Mouse (Mus musculus) urinary bladder, postnatal 10 days (tissue): ENCODE results near the gene Mpdu1.

ENCODE experiments used
- DNase-seq: peaks from one replicate; pipeline ENCODE4 v3.0.0; 2022; ENCODE audit warnings: low spot score

Mpdu1 gene

DNA sequence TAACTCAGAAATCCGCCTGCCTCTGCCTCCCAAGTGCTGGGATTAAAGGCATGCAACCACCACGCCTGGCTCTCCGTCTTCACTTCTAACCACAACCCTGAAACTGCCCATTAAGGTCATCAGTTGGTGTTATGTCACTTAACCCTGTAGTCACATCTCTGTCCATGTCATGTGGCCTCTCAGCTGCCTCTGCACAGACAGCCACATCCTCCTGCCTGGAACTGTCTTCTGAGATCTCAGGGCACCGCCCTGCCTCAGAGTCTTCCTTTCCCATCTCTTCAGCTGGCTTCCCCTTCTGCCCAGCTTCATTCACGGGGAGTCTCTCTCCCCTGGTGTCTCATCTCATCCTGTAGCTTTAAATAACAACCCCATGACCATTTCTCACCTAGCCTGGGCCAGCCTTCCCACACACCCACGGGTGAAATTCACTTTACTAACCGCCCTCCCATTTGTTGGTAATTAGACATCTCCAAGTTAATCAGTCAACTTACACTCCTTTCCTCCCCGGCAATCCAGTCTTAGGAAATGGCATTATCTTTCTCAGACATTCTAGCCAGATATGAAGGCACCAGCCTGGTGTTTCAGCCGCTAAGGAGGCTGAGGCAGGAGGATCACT is 29.9 kb upstream of the Mpdu1 start:
- no peak for DNase-seq

DNA sequence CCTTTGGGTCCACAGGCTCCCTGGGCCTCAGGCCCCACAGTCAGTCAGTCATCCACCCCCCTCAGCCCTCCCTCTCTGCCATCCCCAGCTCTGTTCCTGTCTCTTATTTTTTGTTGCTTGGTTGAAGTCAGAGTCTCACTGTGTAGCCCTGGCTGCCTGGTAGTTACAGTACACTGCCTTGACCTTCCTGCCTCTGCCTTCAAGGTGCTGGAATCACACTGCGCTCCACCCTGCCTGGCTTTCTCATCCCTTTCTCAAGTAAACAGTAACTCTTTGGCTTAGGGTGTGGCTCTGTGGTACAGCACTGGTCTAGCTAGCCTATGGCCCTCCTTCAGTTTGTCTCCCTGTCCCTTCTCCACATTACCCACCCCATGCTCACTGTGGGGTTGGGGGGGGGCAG is 27.4 kb upstream of the Mpdu1 start:
- DNase-seq: no peak

DNA sequence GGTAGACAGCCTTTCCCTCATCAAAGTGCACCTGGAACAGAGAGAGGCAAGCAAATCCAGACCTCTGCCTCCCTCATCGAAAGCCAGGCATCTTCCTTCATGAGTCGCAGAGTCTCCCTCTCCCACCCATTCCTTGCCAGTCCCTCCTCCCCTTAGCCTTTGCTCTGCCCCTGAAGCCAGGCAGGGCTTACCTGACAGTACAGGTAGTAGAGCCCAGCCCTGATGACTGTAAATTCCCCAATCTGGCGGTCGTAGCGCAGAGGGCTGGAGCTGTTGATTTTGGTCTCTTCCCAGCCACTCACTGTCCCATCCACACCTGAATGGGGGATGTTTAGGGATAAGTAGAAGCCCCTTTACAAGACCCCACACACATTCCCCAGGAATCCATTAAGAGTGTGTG is 24.6 kb upstream of the Mpdu1 start:
- DNase-seq: no peak

DNA sequence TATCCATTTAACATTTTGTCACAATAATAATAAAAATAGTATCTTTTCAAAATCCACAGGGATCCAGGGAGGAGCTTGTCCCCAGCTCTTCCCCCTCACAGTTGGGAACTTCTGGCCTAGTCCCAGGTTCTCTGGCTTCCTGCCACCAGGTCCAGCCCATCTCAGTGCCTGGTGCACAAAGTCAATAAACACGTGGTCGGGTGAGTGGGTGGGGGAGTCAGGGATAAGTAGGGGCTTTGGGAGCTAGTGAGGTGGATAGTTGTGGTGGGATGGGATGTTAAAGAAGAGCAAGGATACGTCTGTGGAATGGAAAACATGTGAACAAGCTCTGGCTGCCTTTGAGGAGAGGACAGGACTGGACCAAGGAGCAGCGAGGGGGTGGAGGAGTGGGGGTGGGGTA is 23.9 kb upstream of the Mpdu1 start:
- peak; percentile 72 for DNase-seq

DNA sequence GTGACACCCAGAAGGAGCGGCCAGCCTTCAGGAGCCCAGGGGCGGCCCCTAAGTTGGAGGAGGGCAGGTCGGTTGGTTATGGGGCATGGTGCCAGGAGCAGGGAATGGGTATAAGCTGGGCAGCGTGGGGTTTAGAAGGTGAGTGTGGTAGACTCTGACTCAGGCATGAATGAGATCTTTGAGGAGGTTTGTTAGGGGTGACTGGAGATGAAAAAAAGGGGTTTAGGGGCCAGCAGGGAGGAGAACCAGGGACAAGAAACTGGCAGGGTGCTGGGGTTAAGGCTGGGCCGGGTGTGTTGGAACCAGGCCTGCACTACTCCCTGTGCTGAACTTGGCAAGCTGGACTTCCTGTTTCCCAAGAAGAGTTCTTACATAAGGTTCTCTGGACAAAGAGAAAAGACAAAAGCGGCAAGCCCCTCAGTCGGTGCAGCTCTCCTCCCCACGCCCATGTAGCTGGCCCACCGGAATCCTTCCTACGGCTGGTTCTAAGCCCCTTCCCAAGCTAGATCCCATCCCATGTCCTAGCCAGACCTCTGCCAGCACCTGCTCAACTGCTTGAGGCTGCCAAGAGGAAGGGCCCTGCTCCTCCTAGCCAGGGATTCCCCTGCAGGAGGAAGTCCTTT is 23.2 kb upstream of the Mpdu1 start, which contains the start of gene Tnfsf13:
Gene Tnfsf13 (minus strand): TSS at position 259 of the 623 bp plus-strand sequence.
- DNase-seq: no peak

DNA sequence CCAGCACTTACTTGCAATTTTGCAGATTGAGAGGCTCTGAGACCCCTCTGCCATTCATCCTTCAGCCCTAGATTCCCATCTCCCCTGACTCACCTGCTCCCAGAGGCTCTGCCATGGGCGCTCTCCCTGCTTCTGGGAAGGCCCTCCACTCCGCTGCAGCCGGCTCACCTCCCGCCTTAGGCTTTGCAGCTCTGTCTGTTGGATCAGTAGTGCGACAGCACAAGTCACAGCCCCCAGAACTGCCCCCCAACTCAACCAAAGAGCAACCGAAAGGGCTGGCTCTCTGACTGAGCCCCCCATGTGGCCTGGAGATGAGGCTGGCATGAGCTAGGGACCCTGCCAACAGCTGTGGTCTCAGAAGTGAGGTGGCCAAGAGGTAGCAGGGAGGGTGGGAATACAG is 22.5 kb upstream of the Mpdu1 start:
- DNase-seq: no peak

DNA sequence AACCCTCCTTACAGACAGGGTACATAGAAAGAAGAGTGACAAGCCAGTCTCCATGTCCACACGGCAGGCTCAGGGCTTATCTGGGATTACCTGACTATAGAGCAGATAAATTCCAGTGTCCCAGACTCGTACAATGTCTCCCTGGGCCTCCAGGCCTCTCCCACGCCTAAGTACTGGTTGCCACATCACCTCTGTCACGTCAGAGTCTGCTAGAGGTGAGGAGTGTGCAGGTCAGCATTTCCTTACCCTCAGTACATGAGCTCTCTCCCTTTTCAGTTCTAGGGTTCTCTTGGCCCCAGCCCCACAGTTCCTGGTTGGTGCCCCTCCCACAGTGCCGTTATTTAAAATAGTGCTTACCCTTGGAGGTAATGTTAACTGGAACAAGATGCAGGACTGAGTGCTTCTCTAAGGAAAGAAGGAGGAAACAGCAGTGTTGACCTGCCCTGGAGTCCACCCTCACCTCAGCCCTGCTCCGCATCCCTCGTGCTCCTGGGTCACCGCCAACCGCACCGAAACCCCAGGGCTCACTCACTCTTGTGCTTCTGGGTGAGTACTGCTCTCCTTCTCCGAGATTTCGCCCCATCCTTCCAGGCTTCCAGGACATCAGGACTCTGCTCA is 21.8 kb upstream of the Mpdu1 start:
- no peak for DNase-seq

DNA sequence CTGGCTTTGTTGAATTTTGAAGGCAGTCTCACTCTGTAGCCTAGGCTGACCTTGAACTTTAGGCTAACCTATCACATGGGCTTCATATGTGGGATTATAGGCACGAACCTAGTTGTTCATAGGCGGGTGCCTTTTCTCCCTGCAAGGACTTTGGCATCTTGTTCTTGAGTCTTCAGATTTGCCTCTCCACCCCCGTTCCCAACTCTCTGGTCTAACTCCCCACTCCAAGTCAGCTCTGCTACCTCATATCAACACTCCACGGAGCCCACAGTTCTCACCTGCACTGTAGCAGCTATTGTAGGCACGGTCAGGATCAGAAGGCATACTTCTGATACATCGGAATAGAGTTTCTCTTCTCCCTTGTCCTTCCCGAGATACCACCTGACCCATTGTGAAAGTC is 21.1 kb upstream of the Mpdu1 start:
- no peak for DNase-seq

DNA sequence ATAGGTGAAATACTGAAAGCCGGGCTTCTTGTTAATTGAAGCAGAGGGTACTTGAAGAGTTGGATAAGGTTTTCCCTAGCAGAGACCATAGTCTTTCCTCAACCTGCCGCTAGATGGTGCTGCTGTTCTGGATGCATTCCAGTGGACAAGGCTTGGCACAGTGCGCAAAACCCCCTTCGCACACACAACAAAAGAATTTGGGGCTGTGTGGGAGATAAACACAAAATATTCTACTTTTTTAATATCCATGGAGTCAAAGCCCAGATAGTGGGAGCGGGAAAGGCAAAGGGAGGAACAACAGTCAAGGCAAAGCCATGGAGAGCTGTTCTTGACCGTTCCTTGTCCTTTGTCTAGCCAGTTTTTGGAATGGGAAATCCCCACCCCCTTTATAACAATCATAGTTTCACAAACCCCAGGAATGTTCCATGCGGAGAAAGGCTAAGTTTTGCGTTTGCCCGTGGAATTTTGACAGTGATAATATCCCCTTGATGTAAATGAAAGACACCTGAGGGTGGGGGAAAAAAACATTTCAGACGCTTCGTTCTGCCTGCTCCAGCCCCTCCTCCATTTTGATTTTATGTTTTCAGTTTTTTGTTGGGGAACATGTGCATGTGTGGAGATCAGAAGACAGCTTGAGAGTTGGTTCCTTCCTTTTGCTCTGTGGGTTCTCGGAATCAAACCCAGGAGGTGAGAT is 20.5 kb upstream of the Mpdu1 start:
- peak; percentile 64 for DNase-seq

DNA sequence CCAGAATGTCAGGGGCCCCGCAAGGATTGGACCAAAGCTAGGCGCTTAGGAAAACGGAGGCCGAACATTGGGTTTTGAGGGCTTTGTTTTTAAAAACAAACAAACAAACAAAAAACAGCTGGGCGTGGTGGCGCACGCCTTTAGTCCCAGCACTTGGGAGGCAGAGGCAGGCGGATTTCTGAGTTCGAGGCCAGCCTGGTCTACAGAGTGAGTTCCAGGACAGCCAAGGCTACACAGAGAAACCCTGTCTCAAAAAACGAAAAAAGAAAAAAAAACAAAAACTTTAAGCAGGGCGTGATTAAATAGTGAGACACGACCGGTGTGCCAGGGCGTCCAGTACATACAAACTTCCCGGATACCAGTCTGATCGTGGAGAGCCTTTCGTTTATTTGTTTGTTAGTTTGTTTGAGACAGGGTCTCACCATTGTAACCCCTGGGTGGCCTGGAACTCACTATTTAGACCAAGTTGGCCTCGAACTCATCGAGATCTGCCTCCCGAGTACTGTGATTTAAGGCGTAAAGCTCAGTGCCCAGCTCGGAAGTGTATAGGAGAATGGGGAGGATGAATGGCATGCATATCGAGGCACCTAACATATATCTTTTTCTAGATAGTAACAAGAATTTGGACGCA is 19.9 kb upstream of the Mpdu1 start:
- DNase-seq: no peak

DNA sequence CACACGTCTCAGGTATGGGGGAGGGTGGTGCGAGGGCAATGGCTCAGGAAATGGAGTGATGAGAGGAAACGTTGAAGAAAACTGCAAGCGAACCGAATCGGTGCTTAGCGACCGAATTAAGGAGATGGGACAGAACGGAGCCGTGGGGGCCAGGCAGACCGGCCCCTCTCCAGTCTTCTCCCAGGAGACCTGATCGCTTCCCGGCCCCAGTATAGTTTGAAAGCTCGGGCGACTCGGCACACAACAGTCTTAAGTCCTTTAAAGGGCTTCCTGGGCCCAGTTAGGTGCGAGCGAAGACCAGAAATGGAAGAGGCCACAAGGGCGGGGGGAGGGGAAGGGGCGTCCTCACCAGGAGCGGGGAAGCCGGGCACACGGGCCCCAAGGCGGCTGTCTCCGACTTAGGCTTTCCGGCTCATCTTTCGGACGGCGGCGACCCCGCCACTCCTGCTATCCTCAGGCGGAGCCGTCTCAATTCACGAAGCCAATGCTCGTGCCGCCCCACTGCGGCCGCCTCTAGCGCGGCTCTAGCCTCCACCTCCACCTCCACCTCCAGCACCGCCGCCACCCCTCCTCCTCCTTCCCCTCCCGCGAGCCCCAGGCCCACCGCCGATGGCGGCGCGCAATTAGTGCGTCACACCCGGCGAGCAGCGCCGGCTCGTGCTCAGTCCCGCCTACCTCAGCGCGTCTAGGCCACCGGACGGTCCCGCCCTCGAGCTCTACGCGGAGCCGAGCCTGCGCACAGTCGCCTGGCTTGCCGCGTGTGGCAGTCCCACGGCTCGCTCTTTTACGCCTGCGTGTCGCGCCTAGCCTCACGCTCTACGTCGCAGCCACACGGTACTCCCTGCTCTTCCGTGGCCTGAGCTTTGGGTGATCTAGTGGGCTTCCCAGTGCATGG is 19.1 kb upstream of the Mpdu1 start, which contains the start of gene Senp3:
Gene Senp3 (minus strand): TSS at position 771 of the 895 bp plus-strand sequence.
- DNase-seq: peak; percentile 88

DNA sequence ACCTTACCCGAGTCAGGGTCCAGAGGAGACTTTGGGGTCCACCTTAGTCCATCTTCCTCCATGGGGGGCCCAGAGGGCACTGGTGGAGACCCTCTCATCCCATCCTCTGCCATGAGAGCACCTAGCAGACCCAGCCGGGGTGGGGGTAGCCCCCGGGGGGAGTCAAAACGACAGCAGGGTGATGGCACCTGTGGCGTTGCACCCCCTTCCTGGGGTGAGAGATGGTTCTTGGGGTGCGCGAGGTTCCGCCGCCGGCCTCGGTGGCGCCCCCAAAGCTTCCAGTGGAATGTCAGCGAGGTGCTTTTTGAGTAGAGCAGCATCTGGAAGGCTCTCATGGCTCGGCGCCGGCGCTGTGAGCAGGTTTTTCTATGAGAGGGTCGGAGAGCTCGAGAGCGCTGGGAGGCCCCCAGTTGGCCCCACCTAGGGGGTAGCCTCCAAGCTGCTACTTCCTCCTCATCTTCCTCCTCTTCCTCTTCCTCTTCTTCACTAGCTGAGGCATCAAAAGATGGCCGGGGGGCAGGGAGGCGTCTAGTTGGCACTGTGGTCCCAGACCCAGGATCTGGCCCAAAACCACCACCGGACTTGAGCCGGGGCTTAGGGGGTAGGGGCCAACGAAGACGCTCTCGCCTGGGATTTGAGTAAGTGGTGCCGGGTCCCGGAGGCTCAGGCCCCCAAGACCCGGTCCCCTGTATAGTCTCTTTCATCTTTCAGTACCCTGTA is 17.9 kb upstream of the Mpdu1 start:
- DNase-seq: no peak

DNA sequence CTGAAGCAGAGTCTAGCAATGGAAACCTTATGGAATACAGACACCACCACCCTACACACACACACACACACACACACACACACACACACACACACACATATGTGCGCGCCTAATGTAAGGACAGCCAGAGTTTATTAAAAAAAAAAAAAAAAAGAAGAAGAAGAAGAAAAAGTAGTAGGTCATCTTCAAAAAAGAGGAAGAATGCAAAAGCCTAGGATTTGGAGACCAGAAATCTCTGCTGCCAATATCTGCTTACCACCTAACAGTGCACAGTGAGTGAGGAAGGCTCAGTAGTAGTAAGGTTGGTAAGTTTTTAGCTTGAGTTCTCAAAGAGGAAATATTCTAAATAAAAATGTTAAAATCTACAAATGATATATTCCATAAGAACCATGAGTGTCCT is 16.7 kb upstream of the Mpdu1 start:
- DNase-seq: no peak

DNA sequence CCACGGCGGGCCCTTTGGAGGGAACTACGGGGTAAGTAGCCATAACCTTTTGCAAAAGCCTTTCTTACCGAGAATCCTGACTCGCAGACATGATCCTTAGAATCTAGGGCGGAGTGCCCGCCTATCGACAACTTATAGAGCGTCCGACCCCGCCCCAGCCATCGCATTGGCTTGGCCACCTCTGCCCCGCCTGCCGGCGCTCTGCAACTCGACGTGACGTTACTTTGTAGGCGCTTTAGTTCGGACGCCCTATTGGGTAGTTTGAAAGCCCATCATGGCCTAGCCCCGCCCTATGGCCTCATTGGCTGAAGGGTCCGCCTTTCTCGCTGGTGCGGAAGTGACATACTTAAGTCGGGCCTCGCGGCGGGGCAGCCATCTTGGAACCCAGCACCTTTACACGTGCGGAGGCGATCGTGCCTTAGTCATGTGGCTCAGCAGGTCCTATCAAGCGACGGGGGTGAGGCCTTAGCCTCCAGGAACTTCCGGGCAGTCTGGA is 9.8 kb upstream of the Mpdu1 start, which contains the start of gene Eif4a1:
Gene Eif4a1 (minus strand): TSS at position 213 of the 496 bp plus-strand sequence.
- peak; percentile 99 for DNase-seq

DNA sequence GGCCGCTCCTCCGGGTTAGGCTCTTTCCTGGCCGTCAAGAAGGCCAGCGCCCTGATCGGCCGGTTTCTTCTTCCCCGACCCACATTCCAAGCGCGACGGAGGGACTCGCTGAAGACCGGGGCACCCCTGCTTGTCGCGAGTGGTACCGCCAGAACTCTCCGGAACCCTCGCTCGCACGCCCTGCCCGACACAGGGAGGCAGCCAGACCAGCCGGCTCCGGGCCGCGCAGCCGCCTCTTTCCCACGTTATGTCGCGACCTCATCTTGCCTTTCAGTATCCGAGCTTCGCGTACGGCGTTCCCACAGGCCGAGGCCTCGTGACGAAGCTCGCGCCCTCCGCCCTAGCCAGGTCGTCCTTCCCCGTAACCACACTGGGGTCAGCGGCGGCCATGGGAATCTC is 9.3 kb upstream of the Mpdu1 start:
- DNase-seq: no peak

DNA sequence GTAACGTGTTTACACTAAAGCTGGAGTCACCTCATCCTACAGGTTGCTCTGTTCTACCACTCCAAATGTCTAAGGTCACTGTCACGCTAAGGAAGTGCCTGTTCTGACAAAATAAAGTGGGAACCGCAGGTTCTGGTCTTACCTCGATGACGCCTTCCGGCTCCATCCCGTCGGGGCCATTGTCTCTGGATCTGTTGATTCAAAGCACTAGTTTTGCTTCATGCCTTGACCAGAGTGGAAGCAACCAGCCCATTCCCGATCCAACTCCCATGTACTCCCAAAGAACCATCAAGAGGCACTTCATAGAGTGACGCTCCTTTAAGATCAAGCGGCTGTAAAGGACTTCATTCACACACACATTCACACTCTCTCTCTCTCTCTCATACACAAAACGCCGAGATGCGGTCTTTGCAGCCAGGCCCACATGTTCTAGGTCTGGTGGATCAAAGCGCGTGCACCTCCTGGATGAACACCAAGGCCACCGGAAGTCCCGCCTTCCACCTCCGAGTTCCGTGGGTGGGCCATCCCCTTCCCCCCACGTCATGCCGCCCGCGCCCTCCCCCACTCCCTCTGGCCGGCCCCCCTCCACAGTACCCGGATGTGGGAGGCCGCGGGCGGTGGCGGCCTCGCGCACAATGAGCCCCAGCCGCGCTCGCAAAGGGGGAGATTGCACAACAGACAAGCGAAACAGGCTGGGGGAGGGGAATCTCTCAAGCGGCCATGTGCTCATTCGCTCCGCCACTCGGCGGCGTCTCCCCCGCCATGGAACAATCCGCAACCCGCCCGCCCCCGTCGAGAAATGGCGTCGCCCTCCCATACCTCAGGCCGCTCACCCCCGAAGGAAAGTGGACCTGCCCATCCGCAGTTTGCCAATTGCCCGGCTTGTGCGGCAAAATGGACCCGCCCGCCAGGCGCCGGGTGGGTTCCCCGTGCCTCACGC is 8.6 kb upstream of the Mpdu1 start:
- DNase-seq: peak; percentile 83

DNA sequence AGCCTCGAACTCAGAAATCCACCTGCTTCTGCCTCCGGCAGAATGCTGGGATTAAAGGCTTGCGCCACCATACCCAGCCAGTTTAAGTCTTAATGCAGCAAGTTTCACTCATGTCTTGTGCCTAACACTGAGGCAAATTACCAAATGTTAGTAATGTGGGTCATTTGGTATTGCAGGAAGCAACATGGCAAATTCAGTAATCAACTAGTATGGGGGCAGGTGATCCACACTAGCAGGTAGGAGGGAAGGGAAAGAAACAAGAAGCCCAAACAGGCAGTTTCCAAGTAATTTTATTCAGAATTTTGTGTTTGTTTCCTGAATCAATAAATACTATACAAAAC is 4.2 kb upstream of the Mpdu1 start:
- DNase-seq: no peak

DNA sequence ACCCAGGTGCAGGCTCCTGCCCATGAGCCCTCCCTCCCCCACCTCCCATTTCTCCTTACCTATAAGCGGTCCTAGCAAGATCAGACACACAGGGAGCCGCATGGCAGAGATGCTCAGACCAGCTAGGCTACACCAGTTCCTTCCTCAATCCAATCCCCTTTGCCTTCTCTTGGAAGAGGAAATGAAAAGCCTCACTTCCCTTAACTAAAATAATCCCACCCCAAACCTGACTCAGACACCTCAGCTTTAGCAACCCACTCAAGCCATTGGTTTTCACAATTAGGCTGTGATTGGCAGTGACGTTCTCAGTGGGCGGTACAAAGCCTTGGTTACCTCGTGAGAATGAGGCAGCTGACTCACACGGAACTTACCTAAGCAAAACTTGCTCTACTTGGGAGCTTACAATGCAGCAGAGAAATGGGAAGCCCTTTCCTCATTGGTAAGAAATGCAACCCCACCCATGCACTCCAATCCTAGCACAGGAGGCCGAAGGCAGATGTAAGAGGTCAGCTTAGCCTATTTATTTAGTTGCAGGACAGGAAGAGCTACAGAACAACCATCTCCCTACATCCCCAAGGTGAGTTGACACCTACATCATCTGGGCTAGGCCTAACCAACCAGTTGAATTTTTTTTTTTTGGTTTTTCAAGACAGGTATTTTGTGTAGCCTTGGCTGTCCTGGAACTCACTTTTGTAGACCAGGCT is 3.7 kb upstream of the Mpdu1 start, which contains the start of gene Cd68:
Gene Cd68 (minus strand): TSS at position 193 of the 704 bp plus-strand sequence.
- DNase-seq: no peak
